In genomic region chr2:31067059-31067595, GRCm38 (mm10) we compare ENCODE assay signal across 11 mouse cellular contexts.
DNase-seq lines count a peak whose midpoint lies in the region; ATAC-seq and TF ChIP-seq lines count a peak whose summit lies in the region.
"Had no signal": no experiment of that assay in that cellular context is flagged by ENCODE, and none has a peak within 500 bp of the region (broad histone marks: within the 10 kb centered on the region; RNA-seq: fewer than 3 reads in every experiment).

No protein-coding gene starts in this region.

- no peak overlapping the region for H3K4me2 ChIP-seq in forebrain, postnatal 0 days (ENCODE audit: low read depth)
- H3K4me2 ChIP-seq in limb, embryonic 12.5 days, result no peak overlapping the region

- H3K4me3 ChIP-seq in bone marrow macrophage, adult 2 months (ENCODE audit: insufficient read depth, low read length), result no peak overlapping the region
- H3K4me3 ChIP-seq in forebrain, postnatal 0 days (ENCODE audit: low read depth, low read length), result no peak overlapping the region
- H3K4me3 ChIP-seq in limb, embryonic 12.5 days (replicated peaks), result no peak overlapping the region

- H3K27me3 ChIP-seq in forebrain, postnatal 0 days (ENCODE audit: insufficient read depth, low read length), result no peaks in the 10 kb centered on the region
- no peaks in the 10 kb centered on the region for H3K27me3 ChIP-seq in limb, embryonic 12.5 days

- H3K9me3 ChIP-seq in forebrain, postnatal 0 days (ENCODE audit: low read length), result no peaks in the 10 kb centered on the region
- H3K9me3 ChIP-seq in limb, embryonic 12.5 days, result no peaks in the 10 kb centered on the region

- TF ChIP-seq CTCF in bone marrow macrophage, adult 2 months (IDR thresholded peaks at IDR 0.05; ENCODE audit: low read depth, low read length), result no peak
- TF ChIP-seq CTCF in forebrain, postnatal 0 days (IDR thresholded peaks at IDR 0.05; ENCODE audit: low read depth), result no peak

- no peak for ATAC-seq in forebrain, postnatal 0 days
- no peak for ATAC-seq in limb, embryonic 12.5 days (ENCODE audit: insufficient number of reproducible peaks, insufficient read depth, low FRiP score, low TSS enrichment, low read depth)

- peaks cover 65% of the 10 kb centered on the region for H3K4me1 ChIP-seq in bone marrow macrophage, adult 2 months (ENCODE audit: control insufficient read depth, insufficient read depth, low read length)
- H3K4me1 ChIP-seq in forebrain, postnatal 0 days (ENCODE audit: insufficient read depth), result no peaks in the 10 kb centered on the region; the same call in 1 of the 2 replicates
- H3K4me1 ChIP-seq in limb, embryonic 12.5 days (replicated peaks), result peaks cover 23% of the 10 kb centered on the region

- TF ChIP-seq POLR2A in bone marrow macrophage, adult 2 months (IDR thresholded peaks at IDR 0.05; ENCODE audit: borderline replicate concordance, low read depth, low read length), result no peak

- WGBS in forebrain, postnatal 0 days, result 57% methylated on average over 13 of the region's 13 CpGs
- 87% methylated on average over 13 of the region's 13 CpGs for WGBS in limb, embryonic 12.5 days

- no peak overlapping the region for H3K9ac ChIP-seq in forebrain, postnatal 0 days
- no peak overlapping the region for H3K9ac ChIP-seq in limb, embryonic 12.5 days (replicated peaks)
- H3K9ac ChIP-seq: liver, embryonic 14.5 days had no signal

- DNase-seq in kidney, adult 11 months, result peak; percentile 53
- no peak for DNase-seq in kidney, postnatal 10 days
- no peak for DNase-seq in forebrain, postnatal 0 days
- DNase-seq in right cerebral cortex, postnatal 14 days, result no peak
- DNase-seq in urinary bladder, postnatal 4 days (ENCODE audit: low spot score in 2 of 2), result no peak
- no peak for DNase-seq in lung, postnatal 10 days
- DNase-seq: cerebellum, adult 11 months; thymus, postnatal 14 days had no signal

- peak overlapping the region; percentile 8; the same call in 1 of the 2 replicates for H3K27ac ChIP-seq in bone marrow macrophage, adult 2 months (ENCODE audit: insufficient read depth, low read depth, low read length)
- H3K27ac ChIP-seq in forebrain, postnatal 0 days (ENCODE audit: low read depth, low read length), result 0 out of 2 replicates have a peak overlapping the region, but pooled peaks have one; percentile 5
- H3K27ac ChIP-seq in limb, embryonic 12.5 days, result peak overlapping the region; percentile 13; the same call in 1 of the 2 replicates
- H3K27ac ChIP-seq: liver, embryonic 14.5 days had no signal

- H3K36me3 ChIP-seq in forebrain, postnatal 0 days (ENCODE audit: insufficient read depth), result no peaks in the 10 kb centered on the region
- H3K36me3 ChIP-seq in limb, embryonic 12.5 days, result no peaks in the 10 kb centered on the region
